Mouse (Mus musculus) C2C12 (cell line): ENCODE measurements around the gene Tent5c.

Experiments
- CTCF ChIP-seq: IDR thresholded peaks from one replicate; pipeline ENCODE4 v1.5.1; 2011; ENCODE audit not compliant: control insufficient read depth, insufficient read depth, insufficient read length
- MYOD1 ChIP-seq: IDR thresholded peaks from one replicate; pipeline ENCODE4 v1.6.1; 2011; ENCODE audit warnings: low read depth; ENCODE audit not compliant: control insufficient read depth, insufficient read length
- USF1 ChIP-seq: IDR thresholded peaks from one replicate; pipeline ENCODE4 v1.6.1; 2011; ENCODE audit warnings: low read depth, mild to moderate bottlenecking, control low read depth, moderate library complexity

DNA sequence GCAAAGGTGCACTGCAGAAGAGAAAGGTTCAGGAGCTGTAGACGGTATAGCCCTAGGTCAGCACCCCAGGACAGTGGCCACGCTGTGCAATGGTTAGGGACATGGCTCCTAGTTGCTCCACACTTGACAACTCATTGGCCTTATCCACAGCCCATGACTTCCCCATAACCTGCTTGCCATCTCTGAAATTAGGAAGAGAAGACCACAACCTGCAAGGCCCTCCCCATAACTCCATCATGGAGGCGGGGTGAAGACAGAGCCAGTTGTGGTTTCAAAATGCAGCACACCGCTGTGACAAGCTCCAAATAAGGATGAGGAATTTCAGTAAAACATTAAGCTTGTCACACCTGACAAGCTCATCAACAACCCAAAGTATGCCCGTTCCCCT lies 26.6 kb upstream of the Tent5c start:
- TF ChIP-seq CTCF (no peak), USF1 (no peak), MYOD1 (no peak)
